In the genomic region with DNA sequence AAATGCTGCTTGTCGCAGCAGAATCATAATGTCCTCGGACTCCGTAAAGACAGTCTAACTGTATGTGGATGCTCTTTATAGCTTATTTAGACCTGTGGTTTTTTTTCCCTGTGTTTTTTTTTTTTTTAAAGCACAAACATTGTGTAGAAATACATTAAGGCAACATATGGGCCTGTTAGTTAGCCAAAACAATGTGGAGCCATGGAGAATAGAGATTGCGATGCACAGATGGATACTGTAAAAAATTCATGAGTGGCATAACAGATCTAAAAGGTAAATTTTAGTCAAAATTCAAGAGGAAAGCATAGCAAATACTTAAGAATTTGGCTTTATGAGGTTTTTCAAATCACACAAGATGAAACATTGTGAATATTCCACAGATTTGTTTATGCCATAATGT, we compare ENCODE assay signal across 18 mouse cellular contexts.
"Had no signal": no experiment of that assay in that cellular context is flagged by ENCODE, and none has a peak within 500 bp of the region (broad histone marks: within the 10 kb centered on the region; RNA-seq: fewer than 3 reads in every experiment).

No protein-coding gene starts in this region.

- ATAC-seq: midbrain, embryonic 16.5 days had no signal

- H3K9me3 ChIP-seq: midbrain, embryonic 10.5 days; midbrain, embryonic 12.5 days; neural tube, embryonic 13.5 days; neural tube, embryonic 15.5 days had no signal

- H3K4me1 ChIP-seq: midbrain, embryonic 10.5 days; midbrain, embryonic 12.5 days; neural tube, embryonic 13.5 days; neural tube, embryonic 15.5 days had no signal

- H3K9ac ChIP-seq: lung, embryonic 14.5 days; midbrain, embryonic 12.5 days; neural tube, embryonic 13.5 days; neural tube, embryonic 15.5 days had no signal

- H3K4me2 ChIP-seq: lung, embryonic 14.5 days; midbrain, embryonic 12.5 days; neural tube, embryonic 13.5 days; neural tube, embryonic 15.5 days had no signal

- H3K27me3 ChIP-seq: midbrain, embryonic 12.5 days; neural tube, embryonic 13.5 days; neural tube, embryonic 15.5 days had no signal

- H3K27ac ChIP-seq: midbrain, embryonic 10.5 days; midbrain, embryonic 12.5 days; neural tube, embryonic 13.5 days; neural tube, embryonic 15.5 days had no signal

- H3K36me3 ChIP-seq: midbrain, embryonic 10.5 days; midbrain, embryonic 12.5 days; neural tube, embryonic 13.5 days; neural tube, embryonic 15.5 days had no signal

- H3K4me3 ChIP-seq: midbrain, embryonic 10.5 days; midbrain, embryonic 12.5 days; myocyte; neural tube, embryonic 13.5 days; neural tube, embryonic 15.5 days had no signal

- DNase-seq: lung, embryonic 14.5 days; lung, postnatal 10 days; lung, postnatal 4 days; midbrain, embryonic 14.5 days; retina, postnatal 1 day; right cerebral cortex, adult 18-20 months; right cerebral cortex, postnatal 25 days; right cerebral cortex, postnatal 4 days; spleen, adult 18-20 months; thymus, adult 18-20 months; thymus, postnatal 14 days; thymus, postnatal 36 days had no signal
